Mouse (Mus musculus) intestine, embryonic 15.5 days (tissue): ENCODE data around the gene Samd11. TPM values are rescaled to one million over a fixed set of nuclear protein-coding genes. Genes with fewer than 3 reads are reported as not detected.

Experiments
- ATAC-seq: fragments of 200-750 bp; cut with Nextera tagmentation; 2 replicates; pipeline ENCODE4 v1.8.0; 2017; ENCODE audit warnings: moderate TSS enrichment, moderate library complexity
- H3K27ac ChIP-seq: fragments of 300-500 bp; sonication (generic); 2 replicates; pipeline ENCODE4 v1.5.1; 2015; ENCODE audit warnings: mild to moderate bottlenecking, inconsistent platforms
- H3K27me3 ChIP-seq: fragments of 300-500 bp; sonication (generic); replicated peaks from 2 replicates; pipeline ENCODE4 v1.6.1; 2015; ENCODE audit warnings: inconsistent platforms
- H3K36me3 ChIP-seq: fragments of 300-500 bp; sonication (generic); 2 replicates; pipeline ENCODE4 v1.6.1; 2015; ENCODE audit warnings: inconsistent platforms
- H3K4me1 ChIP-seq: fragments of 300-500 bp; sonication (generic); replicated peaks from 2 replicates; pipeline ENCODE4 v1.6.1; 2015; ENCODE audit warnings: inconsistent platforms
- H3K4me2 ChIP-seq: fragments of 300-500 bp; sonication (generic); replicated peaks from 2 replicates; pipeline ENCODE4 v1.6.1; 2015; ENCODE audit warnings: mild to moderate bottlenecking, inconsistent platforms
- H3K4me3 ChIP-seq: fragments of 300-500 bp; sonication (generic); replicated peaks from 2 replicates; pipeline ENCODE4 v1.5.1; 2015; ENCODE audit warnings: inconsistent platforms
- H3K9ac ChIP-seq: fragments of 300-500 bp; sonication (generic); 2 replicates; pipeline ENCODE4 v1.6.1; 2015; ENCODE audit warnings: inconsistent platforms
- H3K9me3 ChIP-seq: fragments of 300-500 bp; sonication (generic); 2 replicates; pipeline ENCODE4 v1.6.1; 2016; ENCODE audit warnings: inconsistent platforms
- WGBS: fragments of 180-500 bp; shearing (Covaris S2); methylation state at CpG from one replicate; pipeline ENCODE4 v1.1.7; 2015; 5-methylcytosine and 5-hydroxymethylcytosine counted together
- polyA plus RNA-seq: library from polyadenylated mRNA; unstranded; fragments of >200 nt; fragmentation: Nextera tagmentation; extraction: Ambion mirVana; gene quantifications from 2 replicates; pipeline ENCODE4 v1.2.1, GENCODE M21; 2015

The Samd11 gene
- polyA plus RNA-seq = 0.69 and 1.00 TPM in 2 replicates

DNA sequence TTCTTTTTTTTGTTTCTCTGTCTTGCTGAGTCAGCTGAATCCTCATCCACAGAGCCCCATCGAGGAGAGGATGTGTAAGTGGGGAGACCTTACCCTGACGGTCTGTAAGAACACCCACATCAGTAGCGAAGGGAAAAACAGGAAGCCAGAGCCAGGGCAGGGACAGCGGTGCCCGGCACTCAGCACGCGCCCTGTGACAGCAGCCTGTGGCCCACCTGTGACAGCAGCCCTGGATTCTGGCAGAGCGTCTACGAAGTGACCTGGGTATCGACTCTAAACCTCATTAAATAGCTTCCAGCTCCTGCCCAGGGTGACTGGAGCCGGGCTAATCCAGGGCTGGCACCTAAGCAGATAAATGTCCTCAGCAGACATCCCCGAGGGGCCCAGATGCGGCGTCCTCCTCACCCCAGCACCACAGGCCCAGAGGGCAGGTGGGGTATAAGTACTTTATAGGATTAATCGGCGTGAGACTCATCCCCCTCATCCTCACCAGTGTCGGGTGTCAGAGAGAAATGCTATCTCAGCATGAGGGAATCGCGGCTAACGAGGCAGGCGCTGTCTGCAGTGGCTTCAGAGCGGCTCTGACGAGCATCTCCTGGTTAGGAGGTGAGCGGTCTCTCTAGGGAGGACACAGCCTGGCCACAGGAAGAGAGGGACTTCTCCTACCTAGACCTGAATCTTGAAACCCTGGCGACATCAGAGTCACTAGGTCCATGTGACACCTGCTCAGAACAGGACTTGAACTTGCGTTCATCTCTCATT lies at the start of gene Samd11:
Gene Samd11, minus strand, starts transcription at position 580 of the 762 bp plus-strand sequence.
- 6% methylated on average over 26 of the region's 26 CpGs for WGBS
- Histone ChIP-seq H3K4me3 (peak within 1 kb of the TSS; percentile 12; the same call in 1 of the 2 replicates), H3K4me1 (peaks cover 12% of the 10 kb centered on the region), H3K9me3 (no peaks in the 10 kb centered on the region), H3K36me3 (no peaks in the 10 kb centered on the region), H3K4me2 (peak within 1 kb of the TSS; percentile 45), H3K9ac (no peak within 1 kb of the TSS), H3K27ac (no peak within 1 kb of the TSS), H3K27me3 (peaks cover 31% of the 10 kb centered on the region)
- ATAC-seq = peak; percentile 53; the same call in 1 of the 2 replicates

- ATAC-seq = peak; percentile 60
- H3K36me3 ChIP-seq = no peaks in the 10 kb centered on the region
- 3% methylated on average over 30 of the region's 30 CpGs for WGBS
- H3K4me1 ChIP-seq = peaks cover 12% of the 10 kb centered on the region
- no peak overlapping the region for H3K27ac ChIP-seq
- peak overlapping the region; percentile 12; the same call in 1 of the 2 replicates for H3K4me3 ChIP-seq
- H3K27me3 ChIP-seq = peaks cover 31% of the 10 kb centered on the region
- peak overlapping the region; percentile 45 for H3K4me2 ChIP-seq
- no peaks in the 10 kb centered on the region for H3K9me3 ChIP-seq
- H3K9ac ChIP-seq = no peak overlapping the region
Observed at GRCm38 (mm10) chr4:156254361-156255077, 938 bp downstream of the Samd11 start.

DNA sequence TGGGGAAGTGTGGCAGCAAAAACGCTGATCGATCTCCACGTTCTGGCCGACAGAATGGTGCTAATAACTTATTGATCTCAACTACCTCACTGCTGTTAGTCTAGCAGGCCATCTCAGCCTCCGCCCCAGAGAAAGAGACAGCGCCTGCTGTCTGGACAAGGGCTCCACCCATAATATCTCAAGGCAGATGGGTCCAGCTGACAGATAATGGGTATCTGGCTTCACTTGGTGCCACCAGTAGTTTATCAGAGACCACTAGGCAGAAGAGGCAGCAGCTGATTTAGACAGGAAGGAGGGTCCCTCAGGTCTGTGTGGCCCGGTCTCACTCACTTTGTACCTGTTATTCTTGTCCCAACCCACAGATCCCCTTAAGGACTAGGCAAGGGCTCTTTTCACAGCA lies 2.4 kb downstream of the Samd11 start:
- Histone ChIP-seq H3K4me3 (no peak overlapping the region), H3K27ac (no peak overlapping the region), H3K9ac (no peak overlapping the region), H3K9me3 (no peaks in the 10 kb centered on the region), H3K36me3 (peaks cover 11% of the 10 kb centered on the region; the same call in 1 of the 2 replicates), H3K4me2 (no peak overlapping the region), H3K4me1 (peaks cover 12% of the 10 kb centered on the region), H3K27me3 (peaks cover 31% of the 10 kb centered on the region)
- ATAC-seq = peak; percentile 63; the same call in 1 of the 2 replicates
- WGBS = 44% methylated on average over 7 of the region's 7 CpGs

DNA sequence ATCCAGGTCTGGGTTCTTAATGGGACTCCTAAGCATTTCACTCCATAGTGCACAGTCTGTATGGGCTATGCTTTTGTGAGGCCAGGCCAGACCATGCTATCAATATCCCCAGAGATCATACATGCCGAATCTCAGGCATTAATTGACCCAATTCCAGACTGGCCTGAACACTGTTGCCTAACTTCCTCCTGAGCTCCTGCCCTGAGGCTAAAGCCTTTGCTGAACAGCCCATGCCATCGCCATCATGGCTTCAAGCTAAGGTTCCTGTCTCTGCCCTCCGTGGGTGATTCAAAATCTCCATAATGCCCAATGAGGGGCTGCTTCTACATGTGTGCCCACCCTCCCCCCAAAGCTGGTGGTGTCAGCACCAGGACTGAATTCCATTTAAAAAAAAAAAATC lies 2.8 kb downstream of the Samd11 start:
- Histone ChIP-seq H3K4me2 (no peak overlapping the region), H3K36me3 (peaks cover 15% of the 10 kb centered on the region), H3K9ac (no peak overlapping the region), H3K9me3 (no peaks in the 10 kb centered on the region), H3K4me1 (peaks cover 12% of the 10 kb centered on the region), H3K4me3 (no peak overlapping the region), H3K27ac (no peak overlapping the region), H3K27me3 (peaks cover 31% of the 10 kb centered on the region)
- ATAC-seq = no peak
- WGBS = 40% methylated on average over 3 of the region's 3 CpGs

DNA sequence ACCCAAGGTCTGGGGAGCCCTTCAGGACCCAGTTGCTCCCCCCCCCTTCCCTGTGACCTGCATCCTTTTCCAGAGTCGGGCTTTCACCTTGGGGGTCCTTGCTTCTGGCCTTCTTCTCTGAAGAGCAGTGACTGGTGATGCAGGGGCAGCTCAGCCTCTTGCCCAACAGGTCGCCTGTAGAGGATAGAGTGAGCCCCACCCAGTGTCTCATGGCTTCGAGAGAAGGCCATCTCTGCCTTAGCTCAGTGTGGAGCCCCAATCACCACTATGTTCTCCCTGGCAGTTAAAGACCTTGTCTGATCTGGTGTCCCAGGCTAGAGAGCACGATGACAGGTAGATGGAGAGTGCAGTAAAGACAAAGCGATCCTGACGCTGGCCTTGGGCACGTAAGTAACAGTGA lies 3.3 kb downstream of the Samd11 start:
- ATAC-seq = no peak
- Histone ChIP-seq H3K4me2 (no peak overlapping the region), H3K9ac (no peak overlapping the region), H3K27me3 (peaks cover 31% of the 10 kb centered on the region), H3K9me3 (no peaks in the 10 kb centered on the region), H3K4me1 (peaks cover 12% of the 10 kb centered on the region), H3K36me3 (peaks cover 17% of the 10 kb centered on the region), H3K4me3 (no peak overlapping the region), H3K27ac (no peak overlapping the region)
- WGBS = 31% methylated on average over 7 of the region's 7 CpGs

DNA sequence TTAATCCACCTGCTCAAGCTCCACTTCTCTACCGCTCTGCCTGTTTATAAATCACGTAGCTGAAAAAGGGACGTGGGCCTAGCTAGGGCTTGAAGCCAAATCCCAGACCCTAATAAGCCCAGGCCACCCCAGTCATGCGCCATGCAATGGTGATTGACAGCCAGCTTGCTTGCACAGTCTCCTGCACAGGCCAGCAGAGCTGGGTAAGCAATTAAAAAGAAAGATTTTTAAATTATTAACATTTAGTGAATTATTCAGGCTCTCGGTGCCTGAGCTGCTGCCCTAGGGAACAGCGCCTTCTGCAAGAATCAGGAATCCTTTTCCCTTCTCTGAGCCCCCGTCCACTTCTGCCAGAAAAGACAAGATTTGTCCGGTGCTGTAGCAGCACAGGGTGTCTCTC lies 4.4 kb downstream of the Samd11 start:
- peaks cover 12% of the 10 kb centered on the region for H3K4me1 ChIP-seq
- ATAC-seq = no peak
- no peak overlapping the region for H3K4me3 ChIP-seq
- peaks cover 23% of the 10 kb centered on the region for H3K36me3 ChIP-seq
- no peak overlapping the region for H3K4me2 ChIP-seq
- no peaks in the 10 kb centered on the region for H3K9me3 ChIP-seq
- no peak overlapping the region for H3K27ac ChIP-seq
- H3K27me3 ChIP-seq = peaks cover 31% of the 10 kb centered on the region
- 67% methylated on average over 8 of the region's 8 CpGs for WGBS
- no peak overlapping the region for H3K9ac ChIP-seq

DNA sequence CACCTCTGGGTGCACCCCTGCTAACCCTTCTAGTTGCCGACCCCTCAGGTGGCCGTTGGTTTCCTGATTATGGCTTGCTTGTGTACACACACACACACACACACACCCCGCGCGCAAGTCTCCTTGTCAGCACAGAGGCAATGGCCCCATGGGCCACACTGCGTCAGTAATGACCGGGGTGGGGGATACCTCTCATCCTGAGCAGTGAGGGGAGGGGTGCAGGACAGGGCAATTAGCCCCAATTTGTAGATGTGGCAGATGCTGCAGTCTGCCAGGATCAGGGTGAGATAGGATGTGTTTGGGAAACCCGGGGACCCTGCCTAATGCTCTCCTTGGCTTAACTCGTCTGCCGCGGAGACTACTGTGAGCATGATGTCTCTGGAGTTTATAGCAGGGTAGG lies 5.9 kb downstream of the Samd11 start:
- ATAC-seq = 0 out of 2 replicates have a peak, but pooled peaks have one; percentile 16
- WGBS = 46% methylated on average over 11 of the region's 11 CpGs
- Histone ChIP-seq H3K4me2 (no peak overlapping the region), H3K4me3 (no peak overlapping the region), H3K36me3 (peaks cover 34% of the 10 kb centered on the region), H3K27me3 (peaks cover 19% of the 10 kb centered on the region), H3K4me1 (peaks cover 4% of the 10 kb centered on the region), H3K9me3 (no peaks in the 10 kb centered on the region), H3K27ac (no peak overlapping the region), H3K9ac (no peak overlapping the region)

GRCm38 (mm10) chr4:156236651-156237447 lies 18.6 kb downstream of the Samd11 start:
- 23% methylated on average over 58 of the region's 60 CpGs for WGBS
- peaks cover 34% of the 10 kb centered on the region for H3K36me3 ChIP-seq

GRCm38 (mm10) chr4:156235808-156236533 lies 19.5 kb downstream of the Samd11 start, which contains the start of gene Noc2l:
TSS of gene Noc2l (plus strand) at chr4:156236010.
- H3K4me2 ChIP-seq = peak within 1 kb of the TSS; percentile 93
- H3K36me3 ChIP-seq = peaks cover 39% of the 10 kb centered on the region
- no peaks in the 10 kb centered on the region for H3K9me3 ChIP-seq
- H3K27ac ChIP-seq = peak within 1 kb of the TSS; percentile 98
- H3K27me3 ChIP-seq = no peaks in the 10 kb centered on the region
- H3K4me3 ChIP-seq = peak within 1 kb of the TSS; percentile 97
- WGBS = under 1% methylated on average over 89 of the region's 90 CpGs
- H3K4me1 ChIP-seq = peaks cover 18% of the 10 kb centered on the region
- ATAC-seq = peak; percentile 94
- peak within 1 kb of the TSS; percentile 82 for H3K9ac ChIP-seq

More at GRCm38 (mm10) chr4:156236651-156237447, 18.6 kb downstream of the Samd11 start:
- peak overlapping the region; percentile 93 for H3K4me2 ChIP-seq
- H3K27ac ChIP-seq = 0 out of 2 replicates have a peak overlapping the region, but pooled peaks have one; percentile 40
- H3K4me1 ChIP-seq = peaks cover 18% of the 10 kb centered on the region
- H3K4me3 ChIP-seq = peak overlapping the region; percentile 97
- no peak for ATAC-seq
- peak overlapping the region; percentile 82 for H3K9ac ChIP-seq
- no peaks in the 10 kb centered on the region for H3K9me3 ChIP-seq
- H3K27me3 ChIP-seq = no peaks in the 10 kb centered on the region

- Histone ChIP-seq H3K4me2 (peak overlapping the region; percentile 93), H3K27me3 (no peaks in the 10 kb centered on the region), H3K27ac (peak overlapping the region; percentile 98), H3K36me3 (peaks cover 40% of the 10 kb centered on the region), H3K9ac (peak overlapping the region; percentile 82), H3K4me3 (peak overlapping the region; percentile 97), H3K9me3 (no peaks in the 10 kb centered on the region), H3K4me1 (peaks cover 18% of the 10 kb centered on the region)
- under 1% methylated on average over 15 of the region's 15 CpGs for WGBS
- ATAC-seq = peak; percentile 39
Observed at GRCm38 (mm10) chr4:156235360-156235770, 20.1 kb downstream of the Samd11 start.

GRCm38 (mm10) chr4:156234701-156235213 lies 20.7 kb downstream of the Samd11 start, which contains the start of gene Plekhn1:
TSS of gene Plekhn1 (minus strand) at chr4:156234857.
- H3K9me3 ChIP-seq = no peaks in the 10 kb centered on the region
- H3K4me2 ChIP-seq = peak within 1 kb of the TSS; percentile 93
- ATAC-seq = peak; percentile 43
- peaks cover 41% of the 10 kb centered on the region for H3K36me3 ChIP-seq
- peak within 1 kb of the TSS; percentile 98 for H3K27ac ChIP-seq
- WGBS = 0% methylated on average over 41 of the region's 48 CpGs
- no peaks in the 10 kb centered on the region for H3K27me3 ChIP-seq
- peak within 1 kb of the TSS; percentile 82 for H3K9ac ChIP-seq
- H3K4me1 ChIP-seq = peaks cover 18% of the 10 kb centered on the region
- peak within 1 kb of the TSS; percentile 97 for H3K4me3 ChIP-seq
